Mouse (Mus musculus): ENCODE results near the gene Rnaset2a.
"Not testable (repeated sequence)": the region's sequence is repeated elsewhere in the genome, so short reads cannot be mapped to it uniquely, and the experiment has no call there.

- TF ChIP-seq CTCF, EP300 (IDR thresholded peaks at IDR 0.05; ENCODE audit: low read depth): not testable (repeated sequence)
These were observed 17.0 kb downstream of the Rnaset2a start for GRCm38 (mm10) chr17:8130849-8131248.

All from liver, embryonic 14.5 days (tissue).